Mouse (Mus musculus) testis, adult 2 months (tissue): ENCODE results near the gene 1810043G02Rik.

ENCODE experiments used
- CTCF ChIP-seq: fragments of 200-500 bp; IDR thresholded peaks from 2 replicates; pipeline ENCODE4 v1.5.1; 2012; ENCODE audit warnings: low read depth, mild to moderate bottlenecking, inconsistent platforms, low read length, moderate library complexity; ENCODE audit not compliant: control insufficient read depth, insufficient read depth, insufficient replicate concordance
- POLR2A ChIP-seq: fragments of 200-500 bp; IDR thresholded peaks from 2 replicates; pipeline ENCODE4 v1.6.1; 2012; ENCODE audit warnings: low read depth, mild to moderate bottlenecking, inconsistent platforms, low read length, moderate library complexity; ENCODE audit not compliant: control insufficient read depth

GRCm38 (mm10) chr10:77976458-77977150 lies 1.7 kb upstream of the 1810043G02Rik start:
- TF ChIP-seq POLR2A (no peak), CTCF (no peak)
